Mouse (Mus musculus): ENCODE data around the gene Gm15217. TPM values are rescaled to one million over a fixed set of nuclear protein-coding genes. Genes with fewer than 3 reads are reported as not detected.

Gene Gm15217
- total RNA-seq (2023; ENCODE audit: inconsistent age) = not detected in 4 replicates

GRCm38 (mm10) chr14:46379285-46379684, at the start of gene Gm15217:
Gm15217 (plus strand) TSS chr14:46379414.

GRCm38 (mm10) chr14:46390249-46390775, 11.1 kb downstream of the Gm15217 start, which contains the start of gene Bmp4:
Bmp4 (minus strand) TSS chr14:46390669.

Other genes with a start within 250 kb of the Gm15217 start
- 0.42 to 0.67 TPM in 2 of 4 replicates, not detected in the others for gene Bmp4, start 11.3 kb downstream of the Gm15217 start, total RNA-seq (2023; ENCODE audit: inconsistent age)